Mouse (Mus musculus) T-helper 17 cell (primary cell): ENCODE measurements around the gene Irs1.

Experiments used
- in situ Hi-C, 2 experiments: fragments of 300-600 bp; cut with MboI, MseI; formaldehyde crosslinking; loops; 1 replicate in 1 of 2; 2 replicates in 1 of 2; pipeline ENCODE4 v1.15.1; 2025; ENCODE audit warnings: high pct_unique_total_duplicates in 2 of 2

The Irs1 gene

DNA sequence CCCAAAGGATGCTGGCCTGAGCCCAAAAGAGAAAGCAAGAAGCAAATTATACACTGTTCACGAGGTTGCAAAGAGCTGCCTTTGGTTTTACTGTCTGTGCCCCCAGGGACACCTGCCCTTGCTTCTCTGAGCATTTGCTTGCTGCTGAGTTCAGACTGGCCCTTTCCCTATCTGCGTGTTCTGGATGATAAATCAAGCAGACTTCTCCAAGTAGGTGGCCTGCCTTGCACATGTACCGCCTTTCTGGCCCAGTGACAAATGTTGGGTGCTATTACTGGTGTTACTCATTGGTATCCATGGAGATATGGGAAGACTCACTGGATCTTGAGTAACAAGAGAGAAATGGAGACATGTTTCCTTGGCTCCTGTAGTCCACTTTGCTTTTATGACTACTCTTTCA, 101.7 kb downstream of the Irs1 start:
- in situ Hi-C loops = no loop called here

- in situ Hi-C loops = no loop called here
Measured at GRCm38 (mm10) chr1:82188549-82189231, 102.5 kb downstream of the Irs1 start.

DNA sequence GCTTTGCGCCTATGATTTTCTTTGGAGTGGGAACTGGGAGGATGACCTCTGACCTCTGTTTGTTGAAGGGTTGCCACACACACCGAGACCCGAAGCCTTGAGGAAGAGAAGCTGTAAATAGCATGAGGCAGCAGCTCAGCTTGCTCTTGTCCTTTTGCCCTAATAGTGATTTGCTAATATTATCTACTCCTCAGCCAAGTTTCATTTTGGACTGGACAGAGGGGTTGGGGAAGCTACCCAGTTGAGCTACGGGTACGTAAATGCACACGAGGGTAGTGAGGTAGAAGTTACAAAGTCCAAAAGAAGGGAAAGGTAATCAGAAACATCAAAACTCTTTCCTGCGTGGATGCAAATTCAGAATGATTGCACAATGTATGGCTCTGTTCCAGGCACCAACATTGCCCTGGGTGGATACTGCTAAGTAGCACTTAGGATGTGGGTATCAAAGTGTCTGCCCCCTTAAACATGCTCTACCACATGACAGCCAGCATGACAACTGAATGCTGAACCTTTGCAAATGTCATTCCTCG, 107.2 kb downstream of the Irs1 start:
- in situ Hi-C loops = no loop called here
